Mouse (Mus musculus) gastrocnemius, postnatal 14 days (tissue): ENCODE data around the gene Ctbp2. TPM values are rescaled to one million over a fixed set of nuclear protein-coding genes. Genes with fewer than 3 reads are reported as not detected.

Source experiments
- DNase-seq: peaks from one replicate; pipeline ENCODE4 v3.0.0; 2021; ENCODE audit warnings: mixed read lengths
- intact Hi-C: fragments of 180-260 bp; cut with DNase I; formaldehyde crosslinking; loops from one replicate; pipeline ENCODE4 v1.15.1; 2025; ENCODE audit warnings: low total_unique reads
- total RNA-seq, 2 experiments: library from RNA; stranded (reverse); gene quantifications; 2 replicates each; pipeline ENCODE4 v1.2.3; 2021

Gene Ctbp2
- total RNA-seq, 2 experiments from 2014 or later: 22.4 to 29.3 TPM

DNA sequence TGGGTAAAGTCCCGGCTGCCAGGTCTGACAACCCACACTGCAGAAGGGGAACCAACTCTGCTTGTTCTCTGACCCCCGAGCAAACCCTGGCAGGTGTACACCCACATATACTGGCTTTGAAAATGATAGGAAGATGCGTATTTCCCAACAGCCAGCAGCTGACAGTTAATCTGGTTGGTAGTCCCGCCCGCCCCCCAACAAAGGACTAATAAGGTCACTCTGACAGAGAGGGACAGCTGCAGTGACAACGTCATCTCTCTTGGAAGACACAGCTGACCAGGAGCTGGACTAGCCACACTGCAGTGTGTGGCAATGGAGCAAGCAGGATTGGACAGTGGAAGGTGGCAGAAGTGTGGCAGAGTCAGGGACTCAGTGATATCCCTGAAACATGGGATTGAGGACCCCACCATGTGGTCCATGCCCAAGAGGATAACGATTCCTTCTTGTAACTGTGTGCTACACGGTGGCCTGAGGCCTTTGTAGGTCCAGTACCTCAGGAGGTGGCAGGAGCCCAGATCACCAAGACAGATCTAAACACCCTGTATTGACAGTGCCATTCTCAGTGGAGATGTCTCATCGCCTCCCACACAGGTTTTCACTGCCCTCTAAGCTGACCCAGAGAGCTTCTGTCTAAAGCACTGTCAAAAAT is 131.1 kb downstream of the Ctbp2 start:
- intact Hi-C loops: no loop called here

DNA sequence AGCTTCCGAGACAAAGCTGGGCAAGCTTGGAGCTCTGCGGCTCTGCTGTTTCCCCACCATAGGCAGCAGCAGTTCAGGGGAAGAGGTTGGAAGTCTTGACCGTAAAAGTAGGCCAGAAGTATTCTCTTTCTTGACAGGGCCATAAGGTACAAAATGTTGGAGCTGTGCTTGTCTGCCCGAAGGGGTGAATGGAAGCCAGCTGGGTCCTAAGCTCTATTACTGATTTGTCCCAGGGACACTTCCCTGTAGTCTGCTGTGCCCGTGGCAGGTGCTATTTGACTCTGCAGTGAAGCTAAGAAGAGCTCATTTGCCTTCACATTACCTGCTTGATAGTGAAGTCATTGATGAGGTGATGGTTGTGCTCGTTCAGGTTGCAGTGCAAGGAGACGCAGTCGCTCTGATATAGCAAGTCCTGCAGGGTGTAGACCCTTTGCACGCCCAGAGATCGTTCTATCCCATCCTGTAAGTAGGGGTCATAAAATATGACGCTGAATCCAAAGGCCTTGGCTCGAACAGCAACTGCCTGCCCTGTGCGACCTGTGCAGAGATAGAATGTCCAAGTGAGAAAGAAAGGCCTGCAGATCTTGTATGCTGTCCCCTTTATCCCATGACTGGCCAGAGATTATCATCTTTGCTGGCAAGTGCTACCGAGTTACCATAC is 132.8 kb downstream of the Ctbp2 start:
- no peak for DNase-seq
- intact Hi-C loops: loop anchor here (2.0 kb wide), 1 partner anchor 17 kb away; no protein-coding TSS in a partner anchor

More for the DNA sequence above, 131.1 kb downstream of the Ctbp2 start:
- peak; percentile 62 for DNase-seq

DNA sequence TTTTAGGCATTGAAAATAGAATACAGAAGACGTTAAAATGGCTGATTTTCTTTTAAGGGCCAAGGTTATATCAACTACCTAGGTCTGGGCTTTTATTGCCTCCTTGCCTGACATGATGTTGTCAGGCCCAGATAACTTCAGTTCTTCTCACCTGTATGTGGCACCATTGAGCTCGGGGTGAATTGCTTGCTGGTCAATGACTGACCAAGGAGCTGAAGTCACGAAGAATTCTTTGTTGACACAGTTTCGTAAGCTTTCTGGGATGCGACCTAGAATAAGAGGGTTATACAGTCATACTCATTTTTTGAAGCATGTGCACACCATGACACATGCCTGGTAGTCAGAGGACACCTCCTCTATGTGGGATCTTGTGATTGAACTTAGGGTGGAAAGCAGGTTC is 134.3 kb downstream of the Ctbp2 start:
- no peak for DNase-seq
- intact Hi-C loops: loop anchor here (2.0 kb wide), 1 partner anchor 15 kb away; no protein-coding TSS in a partner anchor

DNA sequence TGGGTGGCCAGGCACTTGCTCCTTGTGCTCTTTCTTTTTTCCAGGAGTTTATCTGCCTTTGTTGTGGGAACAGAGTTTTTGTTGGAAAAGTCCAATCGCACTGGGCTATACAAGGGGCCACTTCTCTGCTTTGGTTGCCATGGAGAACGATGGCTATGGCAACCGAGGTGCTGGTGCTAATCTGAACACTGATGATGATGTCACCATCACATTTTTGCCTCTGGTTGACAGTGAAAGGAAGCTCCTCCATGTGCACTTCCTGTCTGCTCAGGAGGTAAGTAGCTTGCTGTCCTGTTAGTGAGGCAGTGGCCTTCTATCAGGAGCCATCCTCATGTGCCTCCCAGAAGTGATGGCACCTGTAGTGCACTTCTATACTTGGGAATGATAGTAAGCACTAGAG is 141.5 kb downstream of the Ctbp2 start:
- intact Hi-C loops: no loop called here
- no peak for DNase-seq

DNA sequence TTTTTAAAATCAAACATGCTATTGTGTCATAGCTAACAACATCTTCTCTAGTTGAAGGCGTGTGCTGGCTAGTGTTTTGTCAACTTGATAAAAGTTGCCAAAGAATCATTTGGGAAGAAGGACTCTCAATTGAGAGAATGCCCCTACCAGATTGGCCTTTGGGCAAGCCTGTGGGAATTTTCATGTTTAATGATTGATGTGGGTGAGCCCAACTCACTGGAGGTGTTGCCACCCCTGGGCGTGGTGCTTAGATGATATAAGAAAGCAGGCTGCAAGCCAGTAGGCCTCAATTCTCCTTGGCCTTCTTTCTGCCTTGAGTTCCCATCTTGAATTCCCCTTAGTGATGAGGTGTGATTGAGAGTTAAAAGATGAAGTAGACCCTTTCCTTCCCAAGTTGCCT is 146.2 kb downstream of the Ctbp2 start:
- intact Hi-C loops: no loop called here

DNA sequence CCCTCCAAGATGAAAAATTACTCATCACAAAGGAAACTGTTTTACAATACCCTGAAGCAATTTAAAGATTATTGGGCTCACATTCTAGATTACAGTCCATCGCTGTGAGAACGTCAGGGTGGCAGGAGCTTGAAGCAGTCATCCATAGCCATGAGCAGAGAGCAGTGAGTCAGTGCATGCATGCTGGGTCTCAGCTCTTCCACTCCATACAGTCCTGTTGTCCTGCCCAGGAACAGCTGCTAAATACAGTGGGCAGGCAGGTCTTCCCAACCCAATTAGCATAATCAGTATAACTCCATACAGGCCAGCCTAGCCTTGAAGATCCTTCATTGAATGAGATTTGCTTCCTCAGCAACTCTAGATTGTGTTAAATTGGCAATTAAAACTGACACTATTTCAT is 148.1 kb downstream of the Ctbp2 start:
- no peak for DNase-seq
- intact Hi-C loops: no loop called here

More for the DNA sequence above, 146.2 kb downstream of the Ctbp2 start:
- DNase-seq: no peak

DNA sequence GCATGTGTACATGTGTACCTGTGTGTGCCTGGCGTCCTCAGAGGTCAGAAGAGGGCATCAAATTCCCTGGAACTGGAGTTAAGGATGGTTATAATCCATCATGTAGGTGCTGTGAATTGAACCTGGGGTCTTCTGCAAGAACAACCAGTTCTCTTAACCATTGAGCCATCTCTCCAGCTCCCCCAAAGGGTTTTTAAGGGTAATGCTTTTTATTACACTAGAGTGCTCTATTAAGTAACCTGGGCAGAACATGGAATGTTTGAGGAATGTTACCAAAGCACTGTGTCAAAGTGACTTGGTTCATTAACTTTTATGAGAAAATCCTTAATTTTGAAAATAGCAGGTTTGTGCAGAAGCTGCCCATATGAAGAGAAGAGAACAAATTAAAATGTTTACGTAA is 152.1 kb downstream of the Ctbp2 start:
- DNase-seq: no peak
- intact Hi-C loops: no loop called here

DNA sequence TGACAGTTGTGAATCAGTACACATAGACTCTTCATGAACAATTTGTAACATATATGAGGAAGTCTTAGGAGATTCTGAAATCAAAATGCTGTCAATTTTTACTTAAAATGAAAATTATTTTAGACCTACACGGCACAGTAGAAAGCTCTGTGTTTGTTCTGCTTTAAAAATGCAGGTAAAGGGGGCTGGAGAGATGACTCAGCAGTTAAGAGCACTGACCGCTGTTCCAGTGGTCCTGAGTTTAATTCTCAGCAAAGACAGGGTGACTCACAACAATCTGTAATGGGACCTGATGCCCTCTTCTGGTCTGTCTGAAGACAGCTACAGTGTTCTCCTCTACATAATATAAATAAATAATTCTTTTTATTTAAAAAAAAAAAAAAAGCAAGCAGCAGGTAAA is 158.4 kb downstream of the Ctbp2 start:
- intact Hi-C loops: no loop called here
- no peak for DNase-seq

DNA sequence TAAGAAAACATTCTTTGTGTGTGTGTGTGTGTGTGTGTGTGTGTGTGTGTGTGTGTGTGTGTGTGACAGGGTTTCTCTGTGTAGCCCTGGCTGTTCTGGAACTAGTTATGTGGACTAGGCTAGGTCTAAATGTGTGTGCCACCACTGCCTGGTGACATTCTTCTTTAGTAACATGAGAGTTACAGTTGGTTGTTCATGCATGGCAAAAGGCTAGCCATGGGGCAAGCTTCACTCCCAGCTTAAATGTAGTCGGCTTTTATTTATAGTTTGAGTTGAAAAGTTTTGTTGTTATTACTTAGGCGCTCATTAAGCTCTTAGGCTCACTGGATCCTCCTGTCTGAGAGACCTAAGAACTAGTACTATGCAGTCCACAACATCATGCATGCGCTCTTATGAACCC is 159.8 kb downstream of the Ctbp2 start:
- DNase-seq: no peak
- intact Hi-C loops: no loop called here

DNA sequence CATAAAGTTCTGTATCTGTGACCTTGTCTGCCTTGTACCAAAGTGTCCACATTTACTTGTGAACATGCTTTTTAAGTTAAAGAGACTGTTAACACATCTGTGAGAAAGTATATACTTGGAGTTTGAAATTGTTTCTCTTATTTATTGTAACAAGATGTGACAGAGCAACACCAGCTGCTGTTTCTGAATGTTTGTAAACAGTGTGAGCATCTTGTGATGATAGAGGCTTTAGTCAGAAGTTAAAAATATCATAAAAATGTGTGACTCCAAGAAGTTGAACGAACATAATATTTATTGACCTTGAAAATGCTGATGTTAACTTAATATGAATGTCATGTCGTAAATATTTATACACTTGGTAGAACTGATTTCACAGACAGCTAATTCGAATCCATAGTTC is 173.5 kb downstream of the Ctbp2 start:
- intact Hi-C loops: no loop called here
- DNase-seq: no peak

DNA sequence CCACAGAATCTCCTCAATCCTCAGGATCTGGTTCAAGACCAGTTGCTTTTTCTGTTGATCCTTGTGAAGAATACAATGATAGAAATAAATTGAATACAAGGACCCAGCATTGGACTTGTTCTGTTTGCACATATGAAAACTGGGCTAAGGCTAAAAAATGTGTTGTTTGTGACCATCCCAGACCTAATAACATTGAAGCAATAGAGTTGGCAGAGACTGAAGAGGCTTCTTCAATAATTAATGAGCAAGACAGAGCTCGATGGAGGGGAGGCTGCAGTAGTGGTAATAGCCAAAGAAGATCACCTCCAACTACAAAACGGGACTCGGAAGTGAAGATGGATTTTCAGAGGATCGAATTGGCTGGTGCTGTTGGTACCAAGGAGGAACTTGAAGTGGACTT is 174.2 kb downstream of the Ctbp2 start:
- no peak for DNase-seq
- intact Hi-C loops: no loop called here

DNA sequence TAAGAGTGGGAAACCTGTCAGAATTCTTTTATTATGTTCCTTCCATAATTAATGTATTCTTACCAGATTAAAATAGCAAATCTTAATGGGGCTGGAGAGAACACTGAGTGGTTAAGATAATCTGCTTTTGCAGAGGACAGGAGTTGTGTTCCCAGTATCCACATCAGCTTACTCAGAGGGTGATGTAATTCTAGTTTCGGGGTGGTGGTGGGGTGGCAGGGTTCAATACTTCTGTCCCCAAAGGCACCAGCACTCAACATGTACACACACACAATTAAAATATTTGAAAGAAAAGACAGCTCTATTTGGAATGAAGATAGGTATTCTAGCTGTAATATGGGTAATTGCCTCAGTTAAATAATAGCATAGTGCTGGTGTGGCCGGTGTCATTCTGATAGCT is 183.6 kb downstream of the Ctbp2 start:
- intact Hi-C loops: no loop called here
- DNase-seq: no peak

DNA sequence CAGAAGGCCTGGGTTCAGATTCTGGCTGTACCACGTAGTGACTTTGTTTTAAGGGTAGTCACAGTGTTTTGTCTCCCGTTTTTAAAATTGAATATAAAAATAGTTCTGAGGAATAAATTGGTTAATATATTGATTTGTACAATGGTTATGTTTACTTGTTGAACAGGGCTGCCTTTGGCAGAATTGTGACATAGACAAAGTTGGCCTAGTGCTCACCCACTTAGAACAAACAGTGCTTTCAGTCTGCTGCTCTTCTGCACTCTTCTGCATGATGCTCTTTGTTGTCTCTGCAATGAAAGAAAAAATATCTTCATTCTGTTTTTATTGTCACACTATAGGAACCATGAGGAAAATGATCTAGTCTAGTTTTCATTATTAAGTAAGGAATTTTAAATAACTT is 185.0 kb downstream of the Ctbp2 start:
- DNase-seq: no peak
- intact Hi-C loops: no loop called here

Other genes starting within 250 kb of the Ctbp2 start
- 10 to 100 TPM; 29.7 to 37.1 TPM for gene Zranb1, start 193.2 kb downstream of the Ctbp2 start, total RNA-seq
- gene Fgfr2, start 1.0 kb downstream of the Ctbp2 start, total RNA-seq: 1 to 10 TPM; 1.2 to 1.8 TPM